11 mouse cellular contexts compared by ENCODE assay signal in the genomic region with DNA sequence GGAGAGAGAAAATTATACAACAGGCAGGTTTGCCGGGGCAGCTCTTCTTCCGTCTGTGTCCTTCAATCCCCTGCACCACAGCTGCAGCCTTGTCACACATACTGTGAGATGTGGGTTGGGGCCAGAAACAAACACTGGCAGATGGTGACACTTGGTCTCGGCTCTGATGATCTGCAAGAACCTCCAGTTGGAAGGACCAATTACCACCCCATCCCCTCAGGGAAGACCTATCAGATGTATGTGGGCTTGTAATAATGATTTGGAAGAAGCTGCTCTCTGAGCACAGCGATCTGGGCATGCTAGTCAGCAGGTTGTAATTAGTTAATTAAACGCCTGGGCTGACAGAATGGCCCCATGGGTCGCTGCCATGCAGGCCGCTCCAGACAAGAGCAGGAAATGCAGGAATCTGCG. TPM values are rescaled to one million over a fixed set of nuclear protein-coding genes. Genes with fewer than 3 reads are reported as not detected.
DNase-seq lines count a peak whose midpoint lies in the region; ATAC-seq lines count a peak whose summit lies in the region.
"Had no signal": no experiment of that assay in that cellular context is flagged by ENCODE, and none has a peak within 500 bp of the region (broad histone marks: within the 10 kb centered on the region; RNA-seq: fewer than 3 reads in every experiment).

No protein-coding gene starts in this region.

- no peak overlapping the region for H3K9ac ChIP-seq in forebrain, embryonic 16.5 days (replicated peaks; ENCODE audit: low read depth, low read length)
- H3K9ac ChIP-seq in limb, embryonic 13.5 days: 0 out of 2 replicates have a peak overlapping the region, but pooled peaks have one; percentile 10
- H3K9ac ChIP-seq: heart, embryonic 13.5 days; liver, embryonic 15.5 days had no signal

- H3K9me3 ChIP-seq in forebrain, embryonic 16.5 days (ENCODE audit: control insufficient read depth, low read length): no peaks in the 10 kb centered on the region
- H3K9me3 ChIP-seq in limb, embryonic 13.5 days: no peaks in the 10 kb centered on the region
- H3K9me3 ChIP-seq: heart, embryonic 13.5 days; liver, embryonic 15.5 days had no signal

- peaks cover 18% of the 10 kb centered on the region for H3K4me1 ChIP-seq in forebrain, embryonic 16.5 days (replicated peaks; ENCODE audit: control insufficient read depth, insufficient read depth, low read length)
- H3K4me1 ChIP-seq in limb, embryonic 13.5 days: peaks cover 15% of the 10 kb centered on the region

- no peaks in the 10 kb centered on the region for H3K27me3 ChIP-seq in forebrain, embryonic 16.5 days (replicated peaks; ENCODE audit: control insufficient read depth, insufficient read depth, low read length)
- no peaks in the 10 kb centered on the region for H3K27me3 ChIP-seq in limb, embryonic 13.5 days

- DNase-seq in Muller cell, postnatal 12 days (ENCODE audit: inconsistent ontology term): peak; percentile 52
- DNase-seq in cerebellum, postnatal 14 days: peak; percentile 64 to 68
- DNase-seq in thymus, postnatal 4 days: no peak
- DNase-seq in lung, postnatal 36 days: no peak
- no peak for DNase-seq in urinary bladder, postnatal 25 days (ENCODE audit: low spot score)
- DNase-seq in adrenal gland, adult 8-10 months: no peak

- WGBS in forebrain, embryonic 16.5 days: 8% methylated on average over 8 of the region's 8 CpGs
- WGBS in limb, embryonic 13.5 days: 10% methylated on average over 8 of the region's 8 CpGs

- H3K4me3 ChIP-seq in forebrain, embryonic 16.5 days (replicated peaks; ENCODE audit: low read length): no peak overlapping the region
- no peak overlapping the region for H3K4me3 ChIP-seq in limb, embryonic 13.5 days
- H3K4me3 ChIP-seq: heart, embryonic 13.5 days; liver, embryonic 15.5 days had no signal

- peak overlapping the region; percentile 21; the same call in 1 of the 2 replicates for H3K27ac ChIP-seq in forebrain, embryonic 16.5 days (ENCODE audit: low read length)
- no peak overlapping the region for H3K27ac ChIP-seq in limb, embryonic 13.5 days
- H3K27ac ChIP-seq: heart, embryonic 13.5 days; liver, embryonic 15.5 days had no signal

- ATAC-seq in forebrain, embryonic 16.5 days: peak; percentile 76
- no peak for ATAC-seq in limb, embryonic 13.5 days (ENCODE audit: low FRiP score, low read depth)

- no peaks in the 10 kb centered on the region for H3K36me3 ChIP-seq in forebrain, embryonic 16.5 days (ENCODE audit: control insufficient read depth, insufficient read depth)
- H3K36me3 ChIP-seq in limb, embryonic 13.5 days: no peaks in the 10 kb centered on the region
- H3K36me3 ChIP-seq: heart, embryonic 13.5 days; liver, embryonic 15.5 days had no signal

- H3K4me2 ChIP-seq in forebrain, embryonic 16.5 days (ENCODE audit: low read length): peak overlapping the region; percentile 2; the same call in 1 of the 2 replicates
- no peak overlapping the region for H3K4me2 ChIP-seq in limb, embryonic 13.5 days (replicated peaks)
- H3K4me2 ChIP-seq: heart, embryonic 13.5 days; liver, embryonic 15.5 days had no signal

RNA-seq across cellular contexts. Expression of gene Gm3448, which starts 47.3 kb away (rescaled TPM):
- 5.1 TPM in 2 replicates for polyA plus RNA-seq in forebrain, embryonic 16.5 days (2015; fragmentation: Nextera tagmentation; extraction: Ambion mirVana)
- polyA plus RNA-seq in limb, embryonic 13.5 days (2015; fragmentation: Nextera tagmentation; extraction: Ambion mirVana): 3.3 and 3.8 TPM in 2 replicates
- total RNA-seq in adrenal gland, adult 8-10 months (2022): 1 to 10 TPM; 4.1 to 8.1 (median 5.4) TPM

RNA-seq across cellular contexts. Expression of gene Tcte3, which starts 47.3 kb away (rescaled TPM):
- not detected in 2 replicates for polyA plus RNA-seq in forebrain, embryonic 16.5 days (2015; fragmentation: Nextera tagmentation; extraction: Ambion mirVana)
- 0.32 and 0.39 TPM in 2 replicates for polyA plus RNA-seq in limb, embryonic 13.5 days (2015; fragmentation: Nextera tagmentation; extraction: Ambion mirVana)
- total RNA-seq in adrenal gland, adult 8-10 months (2022): 1 to 10 TPM in 2 of 4 experiments, under 1 TPM in 2; 0.41 to 4.8 (median 1.6) TPM
- polyA plus RNA-seq: large intestine, adult 2 months had no signal

RNA-seq across cellular contexts. Expression of gene Ermard, which starts 47.6 kb away (rescaled TPM):
- 73.3 and 86.6 TPM in 2 replicates for polyA plus RNA-seq in forebrain, embryonic 16.5 days (2015; fragmentation: Nextera tagmentation; extraction: Ambion mirVana)
- polyA plus RNA-seq in limb, embryonic 13.5 days (2015; fragmentation: Nextera tagmentation; extraction: Ambion mirVana): 91.4 and 95.4 TPM in 2 replicates
- total RNA-seq in adrenal gland, adult 8-10 months (2022): 100 to 1,000 TPM in 1 of 4 experiments, 10 to 100 TPM in 3; 50.9 to 112 (median 71.7) TPM

Comparison
In these comparisons a context has a peak if more than half of its experiments do, and no peak if none do; other contexts are left out.
1. DNase-seq: peak in Muller cell, postnatal 12 days (single experiment) and cerebellum, postnatal 14 days (2 of 2); none in thymus, postnatal 4 days (single experiment), lung, postnatal 36 days (single experiment), urinary bladder, postnatal 25 days (single experiment) and adrenal gland, adult 8-10 months (single experiment).